Mouse (Mus musculus) thymus, adult 2 months (tissue): Measurements from ENCODE around the gene Mcl1. TPM values are rescaled to one million over a fixed set of nuclear protein-coding genes. Genes with fewer than 3 reads are reported as not detected.

Source experiments
- DNase-seq: peaks from one replicate; pipeline ENCODE4 v3.0.0; 2021
- H3K27ac ChIP-seq: fragments of 200-500 bp; 2 replicates; pipeline ENCODE4 v1.5.1; 2012; ENCODE audit warnings: low read length, control low read depth; ENCODE audit not compliant: control insufficient read depth, insufficient read depth
- H3K27me3 ChIP-seq: fragments of 200-500 bp; 2 replicates; pipeline ENCODE4 v1.6.1; 2012; ENCODE audit warnings: mild to moderate bottlenecking, low read length, moderate library complexity, mixed read lengths; ENCODE audit not compliant: control insufficient read depth, insufficient read depth
- H3K36me3 ChIP-seq: fragments of 200-500 bp; 2 replicates; pipeline ENCODE4 v1.6.1; 2012; ENCODE audit warnings: mild to moderate bottlenecking, low read length, moderate library complexity; ENCODE audit not compliant: control insufficient read depth, insufficient read depth
- H3K4me1 ChIP-seq: fragments of 200-500 bp; replicated peaks from 2 replicates; pipeline ENCODE4 v1.6.1; 2012; ENCODE audit warnings: low read length; ENCODE audit not compliant: control insufficient read depth, insufficient read depth
- H3K4me3 ChIP-seq: fragments of 200-500 bp; 2 replicates; pipeline ENCODE4 v1.5.1; 2012; ENCODE audit warnings: mild to moderate bottlenecking, low read length, control low read depth, moderate library complexity; ENCODE audit not compliant: control insufficient read depth, insufficient read depth
- CTCF ChIP-seq: fragments of 200-500 bp; IDR thresholded peaks from 2 replicates; pipeline ENCODE4 v1.5.1; 2012; ENCODE audit warnings: mild to moderate bottlenecking, control low read depth, low read length, moderate library complexity, borderline replicate concordance; ENCODE audit not compliant: control insufficient read depth, poor library complexity, insufficient read depth; ENCODE audit errors: extremely low read depth
- POLR2A ChIP-seq: fragments of 200-500 bp; IDR thresholded peaks from 2 replicates; pipeline ENCODE4 v1.6.1; 2012; ENCODE audit warnings: mild to moderate bottlenecking, low read length, control low read depth, moderate library complexity; ENCODE audit not compliant: control insufficient read depth, poor library complexity, insufficient read depth; ENCODE audit errors: extremely low read depth
- WGBS: fragments of 180-500 bp; shearing (Covaris S2); methylation state at CpG from one replicate; pipeline ENCODE4 v1.1.7; 2018; 5-methylcytosine and 5-hydroxymethylcytosine counted together
- polyA plus RNA-seq: library from polyadenylated mRNA; depleted of rRNA; stranded (reverse); fragments of >200 nt; gene quantifications from 2 replicates; pipeline ENCODE4 v1.2.3, GENCODE M21; 2012

The Mcl1 gene
- polyA plus RNA-seq, 1 experiment, result 145 TPM

GRCm38 (mm10) chr3:95655437-95655836 lies 3.2 kb upstream of the Mcl1 start:
- peaks cover 12% of the 10 kb centered on the region for H3K4me1 ChIP-seq
- H3K27ac ChIP-seq, result no peak overlapping the region
- H3K4me3 ChIP-seq, result no peak overlapping the region
- no peak for DNase-seq
- TF ChIP-seq POLR2A, result no peak
- TF ChIP-seq CTCF, result no peak
- 97% methylated on average over 5 of the region's 5 CpGs for WGBS
- no peaks in the 10 kb centered on the region for H3K27me3 ChIP-seq
- peaks cover 5% of the 10 kb centered on the region for H3K36me3 ChIP-seq

- no peak for TF ChIP-seq CTCF
- Histone ChIP-seq H3K4me1 (peaks cover 11% of the 10 kb centered on the region), H3K4me3 (no peak overlapping the region), H3K27me3 (no peaks in the 10 kb centered on the region), H3K36me3 (peaks cover 19% of the 10 kb centered on the region), H3K27ac (no peak overlapping the region)
- DNase-seq, result no peak
- WGBS, result 90% methylated on average over 3 of the region's 3 CpGs
These were observed 1.5 kb upstream of the Mcl1 start for GRCm38 (mm10) chr3:95657108-95657507.

GRCm38 (mm10) chr3:95657711-95658110 lies 877 bp upstream of the Mcl1 start:
- DNase-seq, result no peak
- no peak overlapping the region for H3K4me3 ChIP-seq
- no peaks in the 10 kb centered on the region for H3K27me3 ChIP-seq

GRCm38 (mm10) chr3:95658868-95659712 lies 502 bp downstream of the Mcl1 start:
- H3K36me3 ChIP-seq, result peaks cover 37% of the 10 kb centered on the region
- H3K4me1 ChIP-seq, result peaks cover 15% of the 10 kb centered on the region
- peak; percentile 81 for DNase-seq
- TF ChIP-seq CTCF, result no peak
- peak; percentile 79 for TF ChIP-seq POLR2A
- H3K27me3 ChIP-seq, result no peaks in the 10 kb centered on the region
- under 1% methylated on average over 113 of the region's 113 CpGs for WGBS
- H3K27ac ChIP-seq, result peak overlapping the region; percentile 77
- H3K4me3 ChIP-seq, result peak overlapping the region; percentile 90

More at GRCm38 (mm10) chr3:95657711-95658110, 877 bp upstream of the Mcl1 start:
- H3K36me3 ChIP-seq, result peaks cover 25% of the 10 kb centered on the region
- peaks cover 9% of the 10 kb centered on the region for H3K4me1 ChIP-seq
- WGBS, result 91% methylated on average over 3 of the region's 3 CpGs
- TF ChIP-seq POLR2A, result no peak
- TF ChIP-seq CTCF, result no peak
- no peak overlapping the region for H3K27ac ChIP-seq

- DNase-seq, result no peak
- TF ChIP-seq POLR2A (no peak), CTCF (no peak)
- Histone ChIP-seq H3K4me3 (peak overlapping the region; percentile 90), H3K27me3 (no peaks in the 10 kb centered on the region), H3K27ac (peak overlapping the region; percentile 77; the same call in 1 of the 2 replicates), H3K36me3 (peaks cover 46% of the 10 kb centered on the region), H3K4me1 (peaks cover 21% of the 10 kb centered on the region)
- under 1% methylated on average over 8 of the region's 8 CpGs for WGBS
These were observed 1.4 kb downstream of the Mcl1 start for GRCm38 (mm10) chr3:95659948-95660347.

- H3K36me3 ChIP-seq, result peaks cover 48% of the 10 kb centered on the region
- H3K27me3 ChIP-seq, result no peaks in the 10 kb centered on the region
- no peak for DNase-seq
- peak overlapping the region; percentile 24; the same call in 1 of the 2 replicates for H3K4me3 ChIP-seq
- TF ChIP-seq POLR2A (no peak), CTCF (no peak)
- WGBS, result 14% methylated on average over 2 of the region's 2 CpGs
- peaks cover 27% of the 10 kb centered on the region for H3K4me1 ChIP-seq
- peak overlapping the region; percentile 64 for H3K27ac ChIP-seq
These were observed 2.3 kb downstream of the Mcl1 start for GRCm38 (mm10) chr3:95660788-95661478.
